Mouse (Mus musculus) liver, embryonic 12.5 days (tissue): ENCODE data around the gene Timp4. TPM values are rescaled to one million over a fixed set of nuclear protein-coding genes. Genes with fewer than 3 reads are reported as not detected.

Experiments
- ATAC-seq: fragments of 200-750 bp; cut with Nextera tagmentation; 2 replicates; pipeline ENCODE4 v1.8.0; 2017; ENCODE audit warnings: moderate number of reproducible peaks, mild to moderate bottlenecking, moderate library complexity
- H3K27ac ChIP-seq: fragments of 300-500 bp; sonication (generic); 2 replicates; pipeline ENCODE4 v1.5.1; 2016; ENCODE audit warnings: mild to moderate bottlenecking
- H3K27me3 ChIP-seq: fragments of 300-500 bp; sonication (generic); replicated peaks from 2 replicates; pipeline ENCODE4 v1.6.1; 2016; ENCODE audit warnings: mild to moderate bottlenecking, moderate library complexity
- H3K36me3 ChIP-seq: fragments of 300-500 bp; sonication (generic); 2 replicates; pipeline ENCODE4 v1.6.1; 2016; ENCODE audit warnings: mild to moderate bottlenecking, moderate library complexity
- H3K4me1 ChIP-seq: fragments of 300-500 bp; sonication (generic); 2 replicates; pipeline ENCODE4 v1.6.1; 2016
- H3K4me2 ChIP-seq: fragments of 300-500 bp; sonication (generic); 2 replicates; pipeline ENCODE4 v1.6.1; 2016; ENCODE audit warnings: mild to moderate bottlenecking, moderate library complexity
- H3K4me3 ChIP-seq: fragments of 300-500 bp; sonication (generic); 2 replicates; pipeline ENCODE4 v1.5.1; 2016; ENCODE audit warnings: mild to moderate bottlenecking, moderate library complexity
- H3K9ac ChIP-seq: fragments of 300-500 bp; sonication (generic); 2 replicates; pipeline ENCODE4 v1.6.1; 2016; ENCODE audit warnings: mild to moderate bottlenecking, moderate library complexity
- H3K9me3 ChIP-seq: fragments of 300-500 bp; sonication (generic); replicated peaks from 2 replicates; pipeline ENCODE4 v1.6.1; 2016; ENCODE audit warnings: mild to moderate bottlenecking, moderate library complexity
- WGBS: fragments of 180-500 bp; shearing (Covaris S2); methylation state at CpG from one replicate; pipeline ENCODE4 v1.1.7; 2016; ENCODE audit not compliant: insufficient replicate concordance; 5-methylcytosine and 5-hydroxymethylcytosine counted together
- polyA plus RNA-seq: library from polyadenylated mRNA; unstranded; fragments of >200 nt; fragmentation: Nextera tagmentation; extraction: Ambion mirVana; gene quantifications from 2 replicates; pipeline ENCODE4 v1.2.1, GENCODE M21; 2016

Gene Timp4
- polyA plus RNA-seq, 1 experiment from 2014 or later: not detected

DNA sequence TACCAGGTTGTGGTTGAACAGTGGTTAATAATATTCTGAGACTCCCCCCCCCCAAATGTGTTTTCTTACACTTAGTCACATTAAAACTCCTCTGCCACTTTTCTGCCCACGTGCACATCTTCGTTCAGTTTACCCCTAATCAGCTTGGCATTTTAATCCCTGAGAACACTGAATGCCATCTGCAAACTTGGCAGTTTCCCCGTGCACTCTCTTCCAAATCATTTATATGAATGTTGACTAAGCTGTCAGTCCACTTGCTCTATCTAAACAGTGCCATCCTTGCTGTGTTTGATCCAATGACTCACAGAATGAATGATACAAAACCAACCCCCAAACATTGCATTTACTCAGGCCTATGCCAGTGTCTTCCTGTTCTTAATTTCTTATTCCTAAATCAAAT lies 26.5 kb downstream of the Timp4 start:
- Histone ChIP-seq H3K27ac (no peak overlapping the region), H3K9ac (no peak overlapping the region), H3K36me3 (no peaks in the 10 kb centered on the region), H3K4me2 (no peak overlapping the region), H3K4me3 (no peak overlapping the region), H3K4me1 (no peaks in the 10 kb centered on the region), H3K27me3 (0 out of 2 replicates have a peak, but pooled peaks cover 3% of the 10 kb centered on the region), H3K9me3 (no peaks in the 10 kb centered on the region)
- 61% methylated on average over 3 of the region's 3 CpGs for WGBS
- ATAC-seq: no peak

DNA sequence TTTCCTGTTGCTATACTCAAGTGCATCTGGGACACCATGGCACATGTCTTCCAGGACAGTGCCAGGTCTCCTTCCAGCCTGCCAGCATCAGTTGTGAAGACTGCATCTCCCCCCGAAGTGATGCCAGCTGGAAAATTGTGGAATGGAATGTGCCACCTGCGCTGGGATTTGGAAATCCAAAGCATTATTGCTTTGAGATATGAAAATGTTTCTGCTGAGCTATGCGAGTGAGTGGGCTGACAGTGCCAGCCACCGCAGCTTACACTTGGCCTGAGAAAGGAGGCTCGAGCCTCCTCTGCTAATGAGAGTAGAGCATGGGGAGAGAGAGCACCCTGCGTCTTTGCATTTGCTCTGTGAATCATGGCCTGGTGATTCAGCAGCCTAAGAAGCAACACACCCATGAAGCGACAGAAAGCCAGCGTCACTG lies 30.8 kb downstream of the Timp4 start:
- H3K36me3 ChIP-seq: no peaks in the 10 kb centered on the region
- 74% methylated on average over 8 of the region's 8 CpGs for WGBS
- H3K9ac ChIP-seq: no peak overlapping the region
- no peaks in the 10 kb centered on the region for H3K9me3 ChIP-seq
- no peak overlapping the region for H3K4me2 ChIP-seq
- 0 out of 2 replicates have a peak, but pooled peaks cover 3% of the 10 kb centered on the region for H3K27me3 ChIP-seq
- no peak overlapping the region for H3K27ac ChIP-seq
- H3K4me3 ChIP-seq: no peak overlapping the region
- H3K4me1 ChIP-seq: no peaks in the 10 kb centered on the region
- no peak for ATAC-seq

DNA sequence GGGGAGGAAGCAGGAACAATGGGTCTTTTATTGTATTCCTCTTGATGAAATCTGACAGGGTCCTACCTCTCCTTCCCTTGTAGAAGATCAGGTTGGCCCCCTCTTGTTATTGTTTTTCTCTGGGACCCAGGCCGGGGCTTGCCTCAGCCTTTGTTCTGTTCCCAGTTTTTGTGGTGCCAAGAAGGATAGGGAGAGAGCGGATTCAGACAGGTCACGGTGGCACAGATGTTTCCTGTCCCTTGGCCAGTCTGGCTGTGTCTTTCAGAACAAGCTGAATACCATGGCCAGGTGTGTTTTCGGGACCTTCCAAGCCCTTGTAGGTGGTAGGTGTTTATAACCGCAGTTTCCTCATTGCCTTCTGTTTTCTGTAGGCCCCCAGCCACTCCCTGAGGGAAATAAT lies 38.9 kb downstream of the Timp4 start:
- no peak overlapping the region for H3K4me2 ChIP-seq
- no peak overlapping the region for H3K9ac ChIP-seq
- no peaks in the 10 kb centered on the region for H3K4me1 ChIP-seq
- WGBS: 56% methylated on average over 5 of the region's 5 CpGs
- no peak for ATAC-seq
- no peak overlapping the region for H3K27ac ChIP-seq
- H3K36me3 ChIP-seq: no peaks in the 10 kb centered on the region
- no peaks in the 10 kb centered on the region for H3K9me3 ChIP-seq
- no peak overlapping the region for H3K4me3 ChIP-seq
- no peaks in the 10 kb centered on the region for H3K27me3 ChIP-seq

GRCm38 (mm10) chr6:115212132-115212903 lies 39.7 kb downstream of the Timp4 start:
- H3K36me3 ChIP-seq: no peaks in the 10 kb centered on the region
- 41% methylated on average over 5 of the region's 5 CpGs for WGBS
- H3K27ac ChIP-seq: no peak overlapping the region
- no peak overlapping the region for H3K4me3 ChIP-seq
- H3K9ac ChIP-seq: no peak overlapping the region
- no peak overlapping the region for H3K4me2 ChIP-seq
- no peaks in the 10 kb centered on the region for H3K9me3 ChIP-seq
- H3K4me1 ChIP-seq: no peaks in the 10 kb centered on the region
- no peaks in the 10 kb centered on the region for H3K27me3 ChIP-seq
- no peak for ATAC-seq

GRCm38 (mm10) chr6:115210820-115211219 lies 41.2 kb downstream of the Timp4 start:
- Histone ChIP-seq H3K27ac (no peak overlapping the region), H3K4me3 (no peak overlapping the region), H3K9ac (no peak overlapping the region), H3K36me3 (no peaks in the 10 kb centered on the region), H3K4me2 (no peak overlapping the region), H3K4me1 (no peaks in the 10 kb centered on the region), H3K27me3 (no peaks in the 10 kb centered on the region), H3K9me3 (no peaks in the 10 kb centered on the region)
- no peak for ATAC-seq
- 78% methylated on average over 3 of the region's 3 CpGs for WGBS

DNA sequence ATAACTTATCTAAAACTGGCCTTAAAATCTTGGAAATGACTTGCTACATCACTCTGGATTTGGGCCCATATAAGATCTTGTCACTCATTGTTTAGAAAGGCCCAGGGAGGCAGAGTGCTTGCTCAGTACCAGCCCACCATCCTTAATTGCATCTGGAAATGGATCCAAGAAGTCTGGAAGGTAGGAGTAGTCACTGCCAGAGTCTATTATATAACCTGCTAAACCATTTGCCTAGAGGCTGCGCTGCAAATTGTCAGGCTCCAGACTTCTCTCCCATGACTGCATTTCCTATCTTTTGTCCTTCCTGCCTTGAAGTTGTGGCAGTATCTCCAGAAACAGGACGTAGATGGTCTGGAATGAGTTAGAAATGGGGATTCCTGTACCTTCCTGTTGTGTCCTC lies 41.8 kb downstream of the Timp4 start:
- Histone ChIP-seq H3K27me3 (no peaks in the 10 kb centered on the region), H3K27ac (no peak overlapping the region), H3K4me2 (no peak overlapping the region), H3K4me3 (no peak overlapping the region), H3K9me3 (no peaks in the 10 kb centered on the region), H3K9ac (no peak overlapping the region), H3K36me3 (no peaks in the 10 kb centered on the region), H3K4me1 (no peaks in the 10 kb centered on the region)
- WGBS: 40% methylated on average over 2 of the region's 2 CpGs
- ATAC-seq: no peak

DNA sequence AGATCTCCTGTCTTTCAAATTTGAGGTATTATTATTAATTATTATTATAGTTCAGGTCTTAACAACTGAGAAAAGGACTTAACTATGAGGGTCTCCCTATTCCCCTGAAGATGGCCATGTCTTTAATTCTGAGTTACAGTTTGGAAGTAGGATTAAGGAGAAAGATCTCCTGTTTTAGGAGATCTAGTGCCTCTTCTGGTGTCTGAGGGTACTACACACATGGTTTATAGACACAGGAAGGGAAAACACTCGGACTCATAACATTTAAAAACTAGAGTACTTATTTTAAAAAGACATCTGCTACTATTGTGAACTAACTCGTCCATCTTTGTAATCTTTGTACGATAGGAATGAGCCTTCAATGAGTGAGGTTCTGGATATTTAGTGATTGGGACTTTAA lies 49.0 kb downstream of the Timp4 start:
- H3K9ac ChIP-seq: no peak overlapping the region
- H3K4me1 ChIP-seq: no peaks in the 10 kb centered on the region
- H3K27ac ChIP-seq: no peak overlapping the region
- H3K27me3 ChIP-seq: no peaks in the 10 kb centered on the region
- H3K4me3 ChIP-seq: no peak overlapping the region
- no peaks in the 10 kb centered on the region for H3K9me3 ChIP-seq
- H3K4me2 ChIP-seq: no peak overlapping the region
- no peak for ATAC-seq
- no peaks in the 10 kb centered on the region for H3K36me3 ChIP-seq
- WGBS: 50% methylated on average over 3 of the region's 3 CpGs

GRCm38 (mm10) chr6:115200753-115201152 lies 51.3 kb downstream of the Timp4 start:
- Histone ChIP-seq H3K4me1 (no peaks in the 10 kb centered on the region), H3K27me3 (no peaks in the 10 kb centered on the region), H3K4me3 (no peak overlapping the region), H3K27ac (no peak overlapping the region), H3K9ac (no peak overlapping the region), H3K9me3 (no peaks in the 10 kb centered on the region), H3K36me3 (no peaks in the 10 kb centered on the region), H3K4me2 (no peak overlapping the region)
- 51% methylated on average over 3 of the region's 3 CpGs for WGBS
- ATAC-seq: no peak

Other genes starting within 250 kb of the Timp4 start
- gene Tamm41, start 214.3 kb downstream of the Timp4 start, polyA plus RNA-seq: 45.0 and 47.6 TPM in 2 replicates
- gene Syn2, start 117.3 kb downstream of the Timp4 start, polyA plus RNA-seq: 0.12 TPM in 1 of 2 replicates, not detected in the other
- not detected in 2 replicates for gene Gm17482, start 24.9 kb downstream of the Timp4 start, polyA plus RNA-seq
- gene Pparg, start 108.7 kb upstream of the Timp4 start, polyA plus RNA-seq: 1.1 and 1.4 TPM in 2 replicates